Mouse (Mus musculus) liver, embryonic 14.5 days (tissue): ENCODE results near the gene Gli2.

ENCODE experiments used
- CTCF ChIP-seq: IDR thresholded peaks from 2 replicates; pipeline ENCODE4 v1.5.1; 2016; ENCODE audit warnings: antibody characterized with exemption, low read depth, control low read depth
- EP300 ChIP-seq: IDR thresholded peaks from 2 replicates; pipeline ENCODE4 v1.6.1; 2016; ENCODE audit warnings: antibody characterized with exemption, low read depth

GRCm38 (mm10) chr1:118994482-118995105, 58.8 kb downstream of the Gli2 start:
- no peak for TF ChIP-seq EP300
- no peak for TF ChIP-seq CTCF
